Mouse (Mus musculus) midbrain, postnatal 0 days (tissue): ENCODE data around the gene Maml2. TPM values are rescaled to one million over a fixed set of nuclear protein-coding genes. Genes with fewer than 3 reads are reported as not detected.

Experiments used
- ATAC-seq: fragments of 200-750 bp; cut with Nextera tagmentation; 2 replicates; pipeline ENCODE4 v1.8.0; 2017; ENCODE audit warnings: moderate number of reproducible peaks, mild to moderate bottlenecking, moderate TSS enrichment, moderate library complexity; ENCODE audit not compliant: low FRiP score
- DNase-seq: peaks from one replicate; pipeline ENCODE4 v3.0.0-alpha.2; 2015; ENCODE audit warnings: low spot score
- H3K27ac ChIP-seq: fragments of 300-500 bp; sonication (generic); 2 replicates; pipeline ENCODE4 v1.5.1; 2014; ENCODE audit warnings: low read depth, mild to moderate bottlenecking, low read length, mixed read lengths
- H3K27me3 ChIP-seq: fragments of 300-500 bp; sonication (generic); 2 replicates; pipeline ENCODE4 v1.6.1; 2014; ENCODE audit warnings: low read length, control low read depth, mixed read lengths; ENCODE audit not compliant: insufficient read depth
- H3K36me3 ChIP-seq: fragments of 300-500 bp; sonication (generic); 2 replicates; pipeline ENCODE4 v1.6.1; 2014; ENCODE audit warnings: low read length, control low read depth, mixed read lengths; ENCODE audit not compliant: insufficient read depth
- H3K4me1 ChIP-seq: fragments of 300-500 bp; sonication (generic); 2 replicates; pipeline ENCODE4 v1.6.1; 2014; ENCODE audit warnings: mild to moderate bottlenecking, control low read depth, antibody characterized with exemption, low read length, mixed read lengths; ENCODE audit not compliant: insufficient read depth
- H3K4me2 ChIP-seq: fragments of 300-500 bp; sonication (generic); 2 replicates; pipeline ENCODE4 v1.6.1; 2014; ENCODE audit warnings: low read depth, mild to moderate bottlenecking, low read length, mixed read lengths; ENCODE audit not compliant: poor library complexity, severe bottlenecking
- H3K4me3 ChIP-seq: fragments of 300-500 bp; sonication (generic); 2 replicates; pipeline ENCODE4 v1.5.1; 2014; ENCODE audit warnings: low read depth, mild to moderate bottlenecking, low read length, moderate library complexity
- H3K9ac ChIP-seq: fragments of 300-500 bp; sonication (generic); replicated peaks from 2 replicates; pipeline ENCODE4 v1.6.1; 2014; ENCODE audit warnings: mild to moderate bottlenecking, low read length, moderate library complexity, mixed read lengths; ENCODE audit not compliant: poor library complexity, severe bottlenecking
- H3K9me3 ChIP-seq: fragments of 300-500 bp; sonication (generic); 2 replicates; pipeline ENCODE4 v1.6.1; 2016; ENCODE audit warnings: low read length, control low read depth
- CTCF ChIP-seq: IDR thresholded peaks from 2 replicates; pipeline ENCODE4 v1.5.1; 2016; ENCODE audit warnings: antibody characterized with exemption, mild to moderate bottlenecking
- WGBS: fragments of 180-500 bp; shearing (Covaris S2); extraction: QIAGEN DNeasy Blood & Tissue Kit; methylation state at CpG from one replicate; pipeline ENCODE4 v1.1.7; 2014; 5-methylcytosine and 5-hydroxymethylcytosine counted together
- polyA plus RNA-seq: library from polyadenylated mRNA; unstranded; fragments of >200 nt; fragmentation: Nextera tagmentation; extraction: Ambion mirVana; gene quantifications from 2 replicates; pipeline ENCODE4 v1.2.1, GENCODE M21; 2015
- total RNA-seq: library from RNA; depleted of rRNA; stranded (reverse); fragments of >200 nt; gene quantifications from 2 replicates; pipeline ENCODE4 v1.2.3, GENCODE M21; 2014

The Maml2 gene
- total and polyA plus RNA-seq, 2 experiments from 2014 or later = 9.1 to 9.2 TPM

- WGBS = 87% methylated on average over 3 of the region's 3 CpGs
- H3K4me1 ChIP-seq = no peaks in the 10 kb centered on the region
- no peaks in the 10 kb centered on the region for H3K36me3 ChIP-seq
- H3K9ac ChIP-seq = no peak overlapping the region
- H3K27ac ChIP-seq = no peak overlapping the region
- H3K4me3 ChIP-seq = no peak overlapping the region
- DNase-seq = no peak
- H3K4me2 ChIP-seq = no peak overlapping the region
- no peak for TF ChIP-seq CTCF
- no peak for ATAC-seq
- H3K9me3 ChIP-seq = no peaks in the 10 kb centered on the region
- no peaks in the 10 kb centered on the region for H3K27me3 ChIP-seq
Measured at GRCm38 (mm10) chr9:13431646-13432045, 133.9 kb downstream of the Maml2 start.

GRCm38 (mm10) chr9:13433501-13434090, 135.8 kb downstream of the Maml2 start:
- Histone ChIP-seq H3K4me1 (no peaks in the 10 kb centered on the region), H3K36me3 (no peaks in the 10 kb centered on the region), H3K9ac (no peak overlapping the region), H3K27me3 (no peaks in the 10 kb centered on the region), H3K27ac (no peak overlapping the region), H3K9me3 (no peaks in the 10 kb centered on the region), H3K4me2 (no peak overlapping the region), H3K4me3 (no peak overlapping the region)
- 71% methylated on average over 6 of the region's 6 CpGs for WGBS
- TF ChIP-seq CTCF = no peak
- DNase-seq (no peak), ATAC-seq (no peak)

- no peaks in the 10 kb centered on the region for H3K9me3 ChIP-seq
- TF ChIP-seq CTCF = no peak
- H3K4me3 ChIP-seq = no peak overlapping the region
- no peak overlapping the region for H3K9ac ChIP-seq
- H3K4me2 ChIP-seq = no peak overlapping the region
- no peaks in the 10 kb centered on the region for H3K36me3 ChIP-seq
- whole genome bisulfite sequencing = 50% methylated on average over 6 of the region's 6 CpGs
- no peaks in the 10 kb centered on the region for H3K27me3 ChIP-seq
- DNase-seq (no peak), ATAC-seq (no peak)
- H3K4me1 ChIP-seq = no peaks in the 10 kb centered on the region
- H3K27ac ChIP-seq = no peak overlapping the region
Measured at GRCm38 (mm10) chr9:13440911-13441310, 143.2 kb downstream of the Maml2 start.

GRCm38 (mm10) chr9:13442012-13442735, 144.4 kb downstream of the Maml2 start:
- Histone ChIP-seq H3K9ac (no peak overlapping the region), H3K9me3 (no peaks in the 10 kb centered on the region), H3K4me2 (no peak overlapping the region), H3K4me3 (no peak overlapping the region), H3K27ac (no peak overlapping the region), H3K4me1 (no peaks in the 10 kb centered on the region), H3K36me3 (no peaks in the 10 kb centered on the region), H3K27me3 (no peaks in the 10 kb centered on the region)
- ATAC-seq (no peak), DNase-seq (no peak)
- TF ChIP-seq CTCF = no peak
- 86% methylated on average over 13 of the region's 13 CpGs for WGBS

- Histone ChIP-seq H3K36me3 (no peaks in the 10 kb centered on the region), H3K4me2 (no peak overlapping the region), H3K4me3 (no peak overlapping the region), H3K4me1 (no peaks in the 10 kb centered on the region), H3K9ac (no peak overlapping the region), H3K27ac (no peak overlapping the region), H3K9me3 (no peaks in the 10 kb centered on the region), H3K27me3 (no peaks in the 10 kb centered on the region)
- TF ChIP-seq CTCF = no peak
- ATAC-seq = no peak
- no peak for DNase-seq
- 45% methylated on average over 1 of the region's 1 CpGs for WGBS
Measured at GRCm38 (mm10) chr9:13443484-13444211, 145.9 kb downstream of the Maml2 start.

GRCm38 (mm10) chr9:13446236-13446635, 148.5 kb downstream of the Maml2 start:
- no peak overlapping the region for H3K27ac ChIP-seq
- H3K4me1 ChIP-seq = no peaks in the 10 kb centered on the region
- no peak overlapping the region for H3K4me2 ChIP-seq
- TF ChIP-seq CTCF = no peak
- H3K36me3 ChIP-seq = no peaks in the 10 kb centered on the region
- ATAC-seq (no peak), DNase-seq (no peak)
- no peaks in the 10 kb centered on the region for H3K9me3 ChIP-seq
- WGBS = 79% methylated on average over 1 of the region's 1 CpGs
- H3K4me3 ChIP-seq = no peak overlapping the region
- H3K27me3 ChIP-seq = no peaks in the 10 kb centered on the region
- no peak overlapping the region for H3K9ac ChIP-seq
